Mouse (Mus musculus) testis, adult 2 months (tissue): ENCODE data around the gene Phb.

ENCODE experiments used
- CTCF ChIP-seq: fragments of 200-500 bp; IDR thresholded peaks from 2 replicates; pipeline ENCODE4 v1.5.1; 2012; ENCODE audit warnings: low read depth, mild to moderate bottlenecking, inconsistent platforms, low read length, moderate library complexity; ENCODE audit not compliant: control insufficient read depth, insufficient read depth, insufficient replicate concordance
- POLR2A ChIP-seq: fragments of 200-500 bp; IDR thresholded peaks from 2 replicates; pipeline ENCODE4 v1.6.1; 2012; ENCODE audit warnings: low read depth, mild to moderate bottlenecking, inconsistent platforms, low read length, moderate library complexity; ENCODE audit not compliant: control insufficient read depth

GRCm38 (mm10) chr11:95719356-95719755 is 52.6 kb downstream of the Phb start:
- no peak for TF ChIP-seq CTCF
- TF ChIP-seq POLR2A = no peak
